Mouse (Mus musculus) bone marrow, adult 2 months (tissue): ENCODE measurements around the gene Smim23.

Experiments used
- CTCF ChIP-seq: fragments of 200-500 bp; IDR thresholded peaks from 2 replicates; pipeline ENCODE4 v1.5.1; 2011; ENCODE audit warnings: low read length, control low read depth; ENCODE audit not compliant: control insufficient read depth, insufficient read depth
- POLR2A ChIP-seq: fragments of 200-500 bp; IDR thresholded peaks from 2 replicates; pipeline ENCODE4 v1.6.1; 2011; ENCODE audit warnings: low read depth, mild to moderate bottlenecking, control low read depth, low read length, borderline replicate concordance; ENCODE audit not compliant: control insufficient read depth

GRCm38 (mm10) chr11:32835022-32835421 is 10.6 kb upstream of the Smim23 start:
- TF ChIP-seq POLR2A = no peak
- TF ChIP-seq CTCF = no peak
